Mouse (Mus musculus) heart, postnatal 0 days (tissue): Measurements from ENCODE around the gene Gm11549. TPM values are rescaled to one million over a fixed set of nuclear protein-coding genes. Genes with fewer than 3 reads are reported as not detected.

ENCODE experiments used
- ATAC-seq: fragments of 200-750 bp; cut with Nextera tagmentation; 2 replicates; pipeline ENCODE4 v1.8.0; 2017; ENCODE audit warnings: low read depth, moderate number of reproducible peaks, moderate library complexity; ENCODE audit not compliant: insufficient read depth
- DNase-seq: peaks from one replicate; pipeline ENCODE4 v3.0.0-alpha.2; 2016; ENCODE audit warnings: low spot score
- H3K27ac ChIP-seq: fragments of 300-500 bp; sonication (generic); 2 replicates; pipeline ENCODE4 v1.5.1; 2014; ENCODE audit warnings: low read depth, mild to moderate bottlenecking
- H3K27me3 ChIP-seq: fragments of 300-500 bp; sonication (generic); 2 replicates; pipeline ENCODE4 v1.6.1; 2014; ENCODE audit warnings: low read length, mixed read lengths; ENCODE audit not compliant: control insufficient read depth, insufficient read depth
- H3K36me3 ChIP-seq: fragments of 300-500 bp; sonication (generic); replicated peaks from 2 replicates; pipeline ENCODE4 v1.6.1; 2014; ENCODE audit warnings: low read length, mixed read lengths; ENCODE audit not compliant: control insufficient read depth, insufficient read depth
- H3K4me1 ChIP-seq: fragments of 300-500 bp; sonication (generic); 2 replicates; pipeline ENCODE4 v1.6.1; 2014; ENCODE audit warnings: antibody characterized with exemption; ENCODE audit not compliant: control insufficient read depth, insufficient read depth
- H3K4me2 ChIP-seq: fragments of 300-500 bp; sonication (generic); 2 replicates; pipeline ENCODE4 v1.6.1; 2014; ENCODE audit warnings: low read depth, mild to moderate bottlenecking, low read length, moderate library complexity
- H3K4me3 ChIP-seq: fragments of 300-500 bp; sonication (generic); 2 replicates; pipeline ENCODE4 v1.5.1; 2014; ENCODE audit warnings: low read depth, low read length
- H3K9ac ChIP-seq: fragments of 300-500 bp; sonication (generic); replicated peaks from 2 replicates; pipeline ENCODE4 v1.6.1; 2014; ENCODE audit warnings: low read depth, low read length, mixed read lengths
- H3K9me3 ChIP-seq: fragments of 300-500 bp; sonication (generic); replicated peaks from 2 replicates; pipeline ENCODE4 v1.6.1; 2016; ENCODE audit warnings: low read length; ENCODE audit not compliant: control insufficient read depth
- CTCF ChIP-seq: IDR thresholded peaks from 2 replicates; pipeline ENCODE4 v1.5.1; 2016; ENCODE audit warnings: antibody characterized with exemption, control low read depth, low read depth
- EP300 ChIP-seq: IDR thresholded peaks from 2 replicates; pipeline ENCODE4 v1.6.1; 2016; ENCODE audit warnings: antibody characterized with exemption, low read depth
- WGBS: fragments of 180-500 bp; shearing (Covaris S2); extraction: QIAGEN DNeasy Blood & Tissue Kit; methylation state at CpG from one replicate; pipeline ENCODE4 v1.1.7; 2014; 5-methylcytosine and 5-hydroxymethylcytosine counted together
- polyA plus RNA-seq: library from polyadenylated mRNA; unstranded; fragments of >200 nt; fragmentation: Nextera tagmentation; extraction: Ambion mirVana; gene quantifications from 2 replicates; pipeline ENCODE4 v1.2.1, GENCODE M21; 2015
- total RNA-seq: library from RNA; depleted of rRNA; stranded (reverse); fragments of >200 nt; gene quantifications from 2 replicates; pipeline ENCODE4 v1.2.3, GENCODE M21; 2014; ENCODE audit warnings: low replicate concordance

The Gm11549 gene
- total and polyA plus RNA-seq, 2 experiments from 2014 or later: 0.26 TPM; not detected in 1

DNA sequence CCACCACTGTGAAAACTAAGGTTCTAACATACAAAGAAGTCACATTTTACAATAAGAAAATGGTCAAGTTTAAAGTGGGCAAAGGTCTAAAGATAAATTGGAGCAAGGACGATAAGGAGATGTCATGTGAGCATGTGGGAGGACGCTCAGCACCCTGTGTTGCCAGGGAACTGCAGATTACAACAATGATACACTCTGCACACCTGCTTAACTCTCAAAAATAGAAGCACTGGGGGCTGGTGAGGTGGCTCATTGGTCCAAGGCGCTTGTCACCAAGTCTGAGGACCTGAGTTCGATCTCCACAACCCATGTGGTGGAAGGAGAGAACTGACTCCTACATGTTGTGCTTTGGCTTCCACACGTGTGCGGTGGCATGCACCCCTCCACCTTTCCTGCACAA, 10.1 kb downstream of the Gm11549 start:
- no peaks in the 10 kb centered on the region for H3K27me3 ChIP-seq
- WGBS: 73% methylated on average over 6 of the region's 6 CpGs
- H3K4me3 ChIP-seq: no peak overlapping the region
- no peaks in the 10 kb centered on the region for H3K4me1 ChIP-seq
- no peak overlapping the region for H3K9ac ChIP-seq
- DNase-seq: no peak
- no peaks in the 10 kb centered on the region for H3K36me3 ChIP-seq
- no peak for ATAC-seq
- H3K9me3 ChIP-seq: no peaks in the 10 kb centered on the region
- H3K27ac ChIP-seq: no peak overlapping the region
- no peak for TF ChIP-seq CTCF
- no peak for TF ChIP-seq EP300
- H3K4me2 ChIP-seq: no peak overlapping the region

DNA sequence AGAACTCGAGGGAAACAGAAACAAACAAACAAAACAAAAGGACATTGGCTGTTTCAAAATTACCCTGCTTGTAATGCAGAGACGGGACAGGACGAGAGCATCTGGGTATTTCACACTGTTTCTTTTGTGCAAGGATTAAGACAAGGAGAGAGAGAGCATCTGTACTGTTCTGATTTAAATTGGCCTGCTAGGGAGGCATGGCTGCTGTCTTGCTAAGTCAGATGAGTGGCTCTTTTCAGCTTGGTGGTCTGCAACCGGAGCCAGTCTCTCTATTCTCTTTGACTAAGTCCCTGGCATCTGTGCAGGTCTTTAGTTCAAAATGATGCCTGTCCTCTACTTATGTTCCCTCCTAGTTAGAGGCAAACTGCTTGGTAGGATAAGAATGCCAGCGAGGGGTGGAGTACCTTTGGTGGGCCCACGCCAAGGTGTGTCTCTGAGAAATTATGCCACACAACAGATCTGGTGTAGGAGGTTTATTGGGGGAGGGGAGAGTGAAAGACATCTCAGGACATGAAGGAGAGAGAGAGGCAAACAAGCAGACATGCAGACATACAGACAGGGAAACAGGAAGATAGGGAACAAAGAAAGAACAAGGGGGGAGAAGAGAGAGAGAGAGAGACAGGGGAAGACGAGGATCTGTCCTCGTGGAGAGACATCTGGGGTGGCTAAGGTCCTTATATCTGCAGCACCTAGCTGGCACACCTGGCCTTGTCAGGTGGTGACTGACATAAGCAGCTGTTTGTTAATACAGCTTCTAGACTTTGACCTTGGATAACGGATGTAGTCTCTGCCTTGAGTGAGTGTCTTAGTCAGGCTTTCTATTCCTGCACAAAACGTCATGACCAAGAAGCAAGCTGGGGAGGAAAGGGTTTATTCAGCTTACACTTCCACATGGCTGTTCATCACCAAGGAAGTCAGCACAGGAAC, 15.5 kb downstream of the Gm11549 start:
- H3K4me2 ChIP-seq: no peak overlapping the region
- no peak overlapping the region for H3K4me3 ChIP-seq
- H3K9me3 ChIP-seq: no peaks in the 10 kb centered on the region
- H3K4me1 ChIP-seq: no peaks in the 10 kb centered on the region
- no peaks in the 10 kb centered on the region for H3K36me3 ChIP-seq
- ATAC-seq (no peak), DNase-seq (no peak)
- H3K27ac ChIP-seq: no peak overlapping the region
- TF ChIP-seq EP300 (no peak), CTCF (no peak)
- H3K27me3 ChIP-seq: no peaks in the 10 kb centered on the region
- H3K9ac ChIP-seq: no peak overlapping the region
- WGBS: 57% methylated on average over 10 of the region's 10 CpGs

DNA sequence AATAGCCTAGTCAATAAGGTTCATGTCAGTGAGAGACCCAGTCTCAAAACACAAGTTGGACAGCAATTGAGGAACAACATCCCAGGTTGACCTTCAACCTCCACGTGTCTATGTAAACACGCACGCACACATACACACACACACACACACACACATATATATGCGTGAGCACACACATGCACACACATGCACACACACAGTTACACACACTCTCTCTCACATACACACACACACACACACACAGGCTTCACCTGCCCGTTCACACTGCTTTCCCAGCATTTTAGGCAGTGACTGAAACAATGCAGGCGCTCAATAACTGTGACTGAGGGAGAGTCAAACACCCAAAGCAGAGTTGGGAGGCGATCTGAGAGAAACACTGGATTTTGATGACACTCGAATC, 16.3 kb downstream of the Gm11549 start:
- H3K9me3 ChIP-seq: no peaks in the 10 kb centered on the region
- DNase-seq (no peak), ATAC-seq (no peak)
- no peaks in the 10 kb centered on the region for H3K27me3 ChIP-seq
- H3K4me3 ChIP-seq: no peak overlapping the region
- WGBS: 79% methylated on average over 8 of the region's 8 CpGs
- H3K4me2 ChIP-seq: no peak overlapping the region
- no peaks in the 10 kb centered on the region for H3K4me1 ChIP-seq
- TF ChIP-seq EP300 (no peak), CTCF (no peak)
- no peak overlapping the region for H3K9ac ChIP-seq
- H3K27ac ChIP-seq: no peak overlapping the region
- H3K36me3 ChIP-seq: no peaks in the 10 kb centered on the region

DNA sequence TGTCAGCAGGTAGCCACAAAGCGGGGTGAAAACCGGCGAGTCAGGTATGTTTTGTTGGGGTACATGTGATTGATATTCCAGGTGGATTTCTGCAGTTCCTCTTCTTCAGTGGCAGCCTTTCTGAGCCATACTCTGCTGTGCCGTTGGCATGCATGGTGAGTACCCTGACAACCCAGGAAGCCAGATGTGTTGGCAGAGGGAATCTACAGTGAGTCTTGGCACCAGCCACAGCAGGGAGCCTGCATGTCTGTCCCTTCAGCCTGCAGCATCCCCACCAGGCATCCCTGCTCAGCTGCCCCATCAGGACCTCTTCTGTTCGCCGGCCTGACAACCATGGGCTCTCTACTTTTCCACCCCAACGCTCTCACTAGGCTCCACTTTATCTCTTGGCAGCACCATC, 20.1 kb downstream of the Gm11549 start:
- 60% methylated on average over 7 of the region's 7 CpGs for WGBS
- H3K4me1 ChIP-seq: no peaks in the 10 kb centered on the region
- ATAC-seq (no peak), DNase-seq (no peak)
- H3K27me3 ChIP-seq: 0 out of 2 replicates have a peak, but pooled peaks cover under 1% of the 10 kb centered on the region
- H3K4me2 ChIP-seq: no peak overlapping the region
- no peak overlapping the region for H3K27ac ChIP-seq
- no peaks in the 10 kb centered on the region for H3K9me3 ChIP-seq
- TF ChIP-seq EP300: no peak
- no peak for TF ChIP-seq CTCF
- H3K4me3 ChIP-seq: no peak overlapping the region
- no peak overlapping the region for H3K9ac ChIP-seq
- H3K36me3 ChIP-seq: no peaks in the 10 kb centered on the region

DNA sequence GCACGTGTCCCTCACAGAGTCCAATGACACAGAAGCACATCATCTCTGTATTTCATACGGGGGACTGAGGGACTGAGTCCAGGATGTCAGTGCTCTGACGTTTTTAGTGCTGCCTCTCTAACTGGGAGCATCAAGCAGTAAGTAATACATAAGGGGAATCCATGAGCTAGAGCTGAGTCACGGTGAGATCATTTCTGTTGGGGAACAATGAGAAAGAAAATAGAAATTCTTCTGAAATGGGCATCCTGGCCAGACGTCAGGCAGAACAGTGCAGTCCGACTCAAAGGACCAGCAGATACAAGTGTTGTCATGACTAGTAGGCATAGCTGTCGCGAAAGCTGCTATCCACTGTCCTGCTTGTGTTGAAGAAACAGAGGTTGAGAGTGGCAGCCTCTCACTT, 20.6 kb downstream of the Gm11549 start:
- Histone ChIP-seq H3K36me3 (no peaks in the 10 kb centered on the region), H3K9ac (no peak overlapping the region), H3K4me2 (no peak overlapping the region), H3K9me3 (no peaks in the 10 kb centered on the region), H3K4me3 (no peak overlapping the region), H3K27me3 (0 out of 2 replicates have a peak, but pooled peaks cover 5% of the 10 kb centered on the region), H3K4me1 (no peaks in the 10 kb centered on the region), H3K27ac (no peak overlapping the region)
- no peak for ATAC-seq
- DNase-seq: no peak
- TF ChIP-seq CTCF: no peak
- WGBS: 70% methylated on average over 8 of the region's 8 CpGs
